Mouse (Mus musculus) midbrain, embryonic 11.5 days (tissue): Measurements from ENCODE around the gene Trmt2a. TPM values are rescaled to one million over a fixed set of nuclear protein-coding genes. Genes with fewer than 3 reads are reported as not detected.

ENCODE experiments used
- ATAC-seq: fragments of 200-750 bp; cut with Nextera tagmentation; 2 replicates; pipeline ENCODE4 v1.8.0; 2017; ENCODE audit warnings: moderate TSS enrichment, moderate library complexity; ENCODE audit not compliant: low FRiP score
- DNase-seq: peaks from one replicate; pipeline ENCODE4 v3.0.0; 2015; ENCODE audit warnings: low spot score; ENCODE audit errors: missing footprints
- H3K27ac ChIP-seq: fragments of 300-500 bp; sonication (generic); 2 replicates; pipeline ENCODE4 v1.5.1; 2014; ENCODE audit warnings: low read depth, low read length
- H3K27me3 ChIP-seq: fragments of 300-500 bp; sonication (generic); 2 replicates; pipeline ENCODE4 v1.6.1; 2014; ENCODE audit warnings: mild to moderate bottlenecking, low read length, moderate library complexity, mixed read lengths; ENCODE audit not compliant: control insufficient read depth, insufficient read depth
- H3K36me3 ChIP-seq: fragments of 300-500 bp; sonication (generic); 2 replicates; pipeline ENCODE4 v1.6.1; 2014; ENCODE audit warnings: mild to moderate bottlenecking, low read length, moderate library complexity, mixed read lengths; ENCODE audit not compliant: control insufficient read depth, insufficient read depth
- H3K4me1 ChIP-seq: fragments of 300-500 bp; sonication (generic); 2 replicates; pipeline ENCODE4 v1.6.1; 2014; ENCODE audit warnings: low read length; ENCODE audit not compliant: control insufficient read depth, insufficient read depth
- H3K4me2 ChIP-seq: fragments of 300-500 bp; sonication (generic); 2 replicates; pipeline ENCODE4 v1.6.1; 2014; ENCODE audit warnings: mild to moderate bottlenecking, moderate library complexity
- H3K4me3 ChIP-seq: fragments of 300-500 bp; sonication (generic); 2 replicates; pipeline ENCODE4 v1.5.1; 2014; ENCODE audit warnings: low read depth, low read length
- H3K9ac ChIP-seq: fragments of 300-500 bp; sonication (generic); 2 replicates; pipeline ENCODE4 v1.6.1; 2014; ENCODE audit warnings: low read length
- H3K9me3 ChIP-seq: fragments of 300-500 bp; sonication (generic); 2 replicates; pipeline ENCODE4 v1.6.1; 2016; ENCODE audit warnings: low read length; ENCODE audit not compliant: control insufficient read depth
- WGBS: fragments of 180-500 bp; shearing (Covaris S2); extraction: QIAGEN DNeasy Blood & Tissue Kit; methylation state at CpG from one replicate; pipeline ENCODE4 v1.1.7; 2014; 5-methylcytosine and 5-hydroxymethylcytosine counted together
- polyA plus RNA-seq: library from polyadenylated mRNA; unstranded; fragments of >200 nt; fragmentation: Nextera tagmentation; extraction: Ambion mirVana; gene quantifications from 2 replicates; pipeline ENCODE4 v1.2.1, GENCODE M21; 2014

Gene Trmt2a
- polyA plus RNA-seq, 1 experiment from 2014 or later: 104 TPM

DNA sequence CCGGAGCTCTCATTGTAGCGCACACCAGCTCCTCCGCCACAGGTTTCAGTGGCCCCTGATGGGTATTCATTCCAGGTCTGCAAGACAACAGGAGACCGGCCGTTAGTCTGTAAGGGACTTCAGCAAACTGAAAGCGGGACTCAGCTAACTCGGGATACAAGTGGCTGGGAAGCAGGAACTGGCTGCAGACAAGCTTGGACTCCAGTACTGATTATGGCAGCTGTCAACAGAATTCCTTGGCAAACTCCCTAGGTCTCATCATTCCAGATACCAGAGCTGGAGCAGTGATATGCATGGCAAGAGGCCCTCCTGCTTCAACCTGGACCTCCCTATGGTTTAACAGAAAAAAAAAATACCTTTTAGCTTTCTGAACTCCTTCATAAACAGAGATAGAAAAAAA, 33.6 kb upstream of the Trmt2a start:
- Histone ChIP-seq H3K27ac (peak overlapping the region; percentile 83), H3K9me3 (no peaks in the 10 kb centered on the region), H3K4me1 (peaks cover 24% of the 10 kb centered on the region), H3K4me3 (0 out of 2 replicates have a peak overlapping the region, but pooled peaks have one; percentile 9), H3K27me3 (no peaks in the 10 kb centered on the region), H3K36me3 (no peaks in the 10 kb centered on the region), H3K9ac (peak overlapping the region; percentile 49; the same call in 1 of the 2 replicates), H3K4me2 (peak overlapping the region; percentile 46)
- no peak for DNase-seq
- 73% methylated on average over 7 of the region's 7 CpGs for WGBS
- no peak for ATAC-seq

DNA sequence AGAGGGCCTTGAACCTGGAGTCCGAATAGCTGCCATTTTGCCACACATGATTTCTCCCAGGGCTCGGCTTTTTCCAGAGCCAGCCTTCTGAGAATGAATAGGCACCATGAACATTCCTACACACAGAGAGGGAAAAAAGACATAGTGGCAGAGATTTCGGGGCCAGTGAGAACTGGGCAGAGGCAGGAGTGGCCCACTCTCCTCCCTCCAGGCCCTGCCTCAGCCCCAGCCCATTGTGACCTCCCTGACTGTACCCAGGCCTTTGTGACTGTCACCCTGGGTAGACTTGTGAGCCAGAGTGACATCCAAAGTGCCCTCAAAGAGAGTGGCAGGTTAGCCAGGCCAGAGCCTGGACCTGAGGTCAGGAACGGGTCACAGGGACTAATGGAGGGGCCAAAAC, 30.9 kb upstream of the Trmt2a start, which contains the start of gene Ccdc188:
Gene Ccdc188, plus strand, starts transcription at position 301 of the 400 bp plus-strand sequence.
- ATAC-seq: no peak
- Histone ChIP-seq H3K27ac (no peak within 1 kb of the TSS), H3K9ac (no peak within 1 kb of the TSS), H3K4me3 (no peak within 1 kb of the TSS), H3K27me3 (no peaks in the 10 kb centered on the region), H3K36me3 (no peaks in the 10 kb centered on the region), H3K9me3 (no peaks in the 10 kb centered on the region), H3K4me1 (peaks cover 27% of the 10 kb centered on the region), H3K4me2 (no peak within 1 kb of the TSS)
- no peak for DNase-seq
- WGBS: 90% methylated on average over 4 of the region's 4 CpGs

DNA sequence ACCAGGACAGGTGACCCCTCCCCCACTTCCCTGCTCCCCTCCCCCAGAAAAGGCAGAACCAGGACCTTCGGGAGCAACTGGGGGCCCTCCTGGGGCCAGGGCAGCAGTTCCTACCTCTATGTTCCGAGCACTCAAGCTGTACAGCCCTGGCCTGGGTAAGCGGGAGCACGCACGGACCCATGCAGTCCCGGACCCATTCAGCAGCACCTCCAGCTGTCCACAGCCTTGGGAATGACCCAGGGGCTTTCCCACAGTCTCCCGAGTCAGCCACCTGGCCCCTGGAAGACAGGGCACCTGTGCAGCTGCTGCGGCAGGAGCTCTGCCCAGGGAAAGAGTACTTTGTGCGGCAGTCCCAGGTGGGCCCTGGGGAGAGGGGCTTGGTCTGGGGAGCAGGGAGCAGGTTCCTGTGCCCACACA, 29.9 kb upstream of the Trmt2a start:
- Histone ChIP-seq H3K4me3 (no peak overlapping the region), H3K4me2 (no peak overlapping the region), H3K27ac (no peak overlapping the region), H3K9ac (no peak overlapping the region), H3K9me3 (no peaks in the 10 kb centered on the region), H3K36me3 (no peaks in the 10 kb centered on the region), H3K27me3 (no peaks in the 10 kb centered on the region), H3K4me1 (peaks cover 18% of the 10 kb centered on the region)
- ATAC-seq (no peak), DNase-seq (no peak)
- WGBS: 84% methylated on average over 9 of the region's 9 CpGs

DNA sequence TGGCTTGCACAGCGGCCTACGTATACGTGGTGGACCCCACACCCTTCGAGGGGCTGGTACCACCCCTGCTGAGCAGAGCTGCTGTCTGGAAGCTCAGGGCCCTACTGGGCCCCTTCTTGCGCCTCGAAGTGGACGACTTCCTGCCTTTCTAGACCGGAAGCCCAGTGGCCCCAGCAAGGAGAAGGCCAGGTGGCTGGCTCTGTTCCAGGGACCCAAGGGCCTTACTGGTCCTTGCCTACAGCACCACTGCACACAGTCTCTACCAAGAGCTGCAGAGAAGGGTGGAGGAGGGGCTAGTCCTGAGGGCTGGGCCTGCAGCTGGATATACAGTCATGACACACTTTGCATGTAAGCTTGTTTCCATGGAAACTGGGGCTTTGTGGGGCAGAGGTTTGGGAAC, 28.5 kb upstream of the Trmt2a start:
- peak; percentile 62; the same call in 1 of the 2 replicates for ATAC-seq
- H3K27ac ChIP-seq: no peak overlapping the region
- DNase-seq: peak; percentile 85
- no peak overlapping the region for H3K4me3 ChIP-seq
- peaks cover 7% of the 10 kb centered on the region for H3K4me1 ChIP-seq
- no peaks in the 10 kb centered on the region for H3K9me3 ChIP-seq
- no peak overlapping the region for H3K4me2 ChIP-seq
- WGBS: 60% methylated on average over 8 of the region's 8 CpGs
- no peaks in the 10 kb centered on the region for H3K27me3 ChIP-seq
- H3K36me3 ChIP-seq: peaks cover 3% of the 10 kb centered on the region; the same call in 1 of the 2 replicates
- H3K9ac ChIP-seq: no peak overlapping the region

DNA sequence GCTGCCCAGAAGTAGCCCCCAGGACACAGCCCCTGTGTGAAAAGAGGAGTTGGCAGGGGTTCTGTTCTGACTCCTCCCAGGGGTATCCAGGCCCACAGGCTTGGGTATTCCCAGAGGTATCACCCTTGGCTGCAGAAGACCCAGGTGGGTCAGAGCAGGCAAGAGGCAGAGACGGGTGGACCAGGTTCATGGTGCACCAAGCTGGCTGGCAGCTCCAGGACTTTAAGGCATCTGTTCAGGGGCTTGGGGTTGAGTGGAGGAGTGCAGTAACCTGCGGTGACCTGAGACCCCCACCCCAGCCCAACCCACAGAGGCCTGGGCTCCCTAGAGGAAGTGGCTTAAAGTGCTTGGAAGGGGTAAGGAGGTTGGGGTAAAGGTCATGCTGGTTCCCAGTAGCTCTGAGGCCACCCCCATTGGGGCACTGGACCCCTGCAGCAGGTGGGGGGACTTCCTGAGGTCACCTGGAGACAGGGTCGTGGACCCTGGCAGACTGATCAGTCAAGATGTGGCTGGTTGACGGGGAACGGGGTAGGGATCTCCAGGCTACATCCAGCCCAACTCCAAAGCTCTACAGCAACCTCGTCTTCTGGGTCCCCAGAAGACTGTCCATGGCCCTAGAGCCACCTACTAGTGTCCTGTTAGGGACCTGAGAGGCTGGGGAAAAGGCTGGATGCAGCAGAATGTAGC, 27.5 kb upstream of the Trmt2a start:
- Histone ChIP-seq H3K4me2 (no peak overlapping the region), H3K4me1 (peaks cover 7% of the 10 kb centered on the region), H3K9me3 (no peaks in the 10 kb centered on the region), H3K36me3 (peaks cover 7% of the 10 kb centered on the region; the same call in 1 of the 2 replicates), H3K9ac (no peak overlapping the region), H3K27me3 (no peaks in the 10 kb centered on the region), H3K4me3 (no peak overlapping the region), H3K27ac (no peak overlapping the region)
- ATAC-seq: no peak
- 90% methylated on average over 6 of the region's 6 CpGs for WGBS
- no peak for DNase-seq

DNA sequence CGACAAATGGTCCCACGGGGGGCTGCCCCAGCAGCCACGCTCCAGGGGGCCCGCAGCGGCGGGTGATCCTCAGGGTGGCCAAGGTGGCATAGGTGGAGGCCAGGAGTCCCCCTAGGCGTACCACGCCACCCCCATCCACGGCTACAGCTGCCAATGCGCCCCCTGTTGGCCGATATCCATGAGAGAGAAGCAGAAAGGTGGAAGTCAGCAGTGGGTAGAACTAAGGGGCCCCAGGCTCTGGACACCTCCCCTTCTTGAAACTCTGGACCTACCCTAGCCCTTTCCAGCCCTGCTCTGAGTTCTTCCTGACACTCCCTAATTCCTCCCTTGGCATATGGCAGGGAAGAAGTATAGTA, 27.0 kb upstream of the Trmt2a start:
- ATAC-seq (no peak), DNase-seq (no peak)
- H3K27me3 ChIP-seq: no peaks in the 10 kb centered on the region
- 73% methylated on average over 11 of the region's 11 CpGs for WGBS
- peaks cover 11% of the 10 kb centered on the region for H3K36me3 ChIP-seq
- no peak overlapping the region for H3K4me3 ChIP-seq
- H3K9me3 ChIP-seq: no peaks in the 10 kb centered on the region
- H3K27ac ChIP-seq: no peak overlapping the region
- H3K4me1 ChIP-seq: peaks cover 7% of the 10 kb centered on the region
- H3K9ac ChIP-seq: no peak overlapping the region
- H3K4me2 ChIP-seq: no peak overlapping the region

DNA sequence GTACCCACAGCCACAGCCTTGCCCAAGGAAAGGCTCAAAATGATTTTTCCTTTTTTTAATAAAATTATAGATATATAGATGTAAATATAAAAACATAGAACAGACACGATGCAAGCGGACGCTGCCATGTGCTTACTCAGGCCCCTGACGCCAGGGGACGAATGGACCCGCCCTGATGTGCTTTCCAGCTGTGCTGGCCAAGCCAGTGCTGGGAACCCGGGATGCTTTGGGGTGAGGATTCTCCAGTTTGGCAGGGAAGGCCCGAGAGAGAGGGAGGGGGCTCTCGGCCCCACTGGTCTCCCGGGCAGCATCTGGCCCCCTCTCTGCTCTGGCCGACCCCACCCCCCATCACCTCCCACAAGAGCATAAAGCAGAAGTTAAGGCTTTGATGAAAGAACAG, 26.3 kb upstream of the Trmt2a start:
- DNase-seq (no peak), ATAC-seq (no peak)
- no peak overlapping the region for H3K9ac ChIP-seq
- WGBS: 87% methylated on average over 11 of the region's 11 CpGs
- H3K36me3 ChIP-seq: peaks cover 12% of the 10 kb centered on the region
- no peak overlapping the region for H3K27ac ChIP-seq
- H3K9me3 ChIP-seq: no peaks in the 10 kb centered on the region
- H3K4me3 ChIP-seq: no peak overlapping the region
- H3K4me1 ChIP-seq: peaks cover 7% of the 10 kb centered on the region
- H3K4me2 ChIP-seq: no peak overlapping the region
- no peaks in the 10 kb centered on the region for H3K27me3 ChIP-seq

DNA sequence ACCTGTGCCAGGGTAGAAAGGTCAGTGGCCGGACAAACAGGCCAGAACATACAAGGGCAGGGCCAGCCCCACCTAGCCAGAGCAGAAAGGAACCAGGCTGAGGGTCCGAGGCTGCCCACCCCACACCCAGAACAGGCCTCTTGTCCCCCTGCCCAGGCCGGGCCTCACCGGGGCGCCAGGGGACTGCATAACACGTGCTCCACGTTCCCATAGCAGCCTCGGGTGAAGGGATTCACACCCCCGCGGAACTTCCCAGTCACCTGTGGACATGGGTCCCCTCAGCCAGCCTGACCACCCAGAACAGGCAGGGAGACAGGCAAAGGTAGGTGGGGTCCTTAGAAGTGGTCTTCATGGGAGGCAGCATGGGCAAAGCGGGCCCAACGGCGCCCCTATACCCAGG, 21.3 kb upstream of the Trmt2a start:
- Histone ChIP-seq H3K9ac (no peak overlapping the region), H3K27me3 (no peaks in the 10 kb centered on the region), H3K9me3 (no peaks in the 10 kb centered on the region), H3K4me3 (no peak overlapping the region), H3K27ac (no peak overlapping the region), H3K36me3 (peaks cover 12% of the 10 kb centered on the region), H3K4me2 (no peak overlapping the region), H3K4me1 (no peaks in the 10 kb centered on the region)
- no peak for DNase-seq
- ATAC-seq: no peak
- WGBS: 95% methylated on average over 13 of the region's 13 CpGs

DNA sequence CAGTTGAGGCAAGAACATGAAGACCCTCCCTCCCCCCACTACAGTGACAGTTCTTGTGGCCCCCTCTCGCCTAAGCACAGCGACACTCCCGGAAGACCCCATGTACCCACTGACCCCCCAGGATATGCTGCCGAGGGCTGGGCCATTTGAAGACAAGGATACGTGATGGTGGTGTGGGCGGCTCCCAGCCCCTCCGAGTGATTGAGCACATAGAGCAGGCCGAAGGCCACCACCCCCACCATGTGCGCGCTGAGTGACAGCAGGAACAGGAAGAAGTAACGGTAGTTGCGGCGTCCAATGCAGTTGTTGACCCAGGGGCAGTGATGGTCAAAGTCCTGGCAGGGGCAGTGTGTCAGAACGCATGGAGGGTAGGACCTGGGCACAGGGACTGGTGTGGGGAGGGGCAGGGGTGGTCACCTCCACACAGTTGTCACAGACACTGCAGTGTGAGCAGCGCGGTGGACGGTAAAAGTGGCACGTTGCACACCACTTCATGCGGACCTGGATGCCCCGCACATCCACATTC, 20.5 kb upstream of the Trmt2a start:
- DNase-seq (peak; percentile 74), ATAC-seq (no peak)
- no peaks in the 10 kb centered on the region for H3K9me3 ChIP-seq
- no peak overlapping the region for H3K9ac ChIP-seq
- no peak overlapping the region for H3K27ac ChIP-seq
- no peak overlapping the region for H3K4me3 ChIP-seq
- no peaks in the 10 kb centered on the region for H3K4me1 ChIP-seq
- H3K4me2 ChIP-seq: no peak overlapping the region
- WGBS: 94% methylated on average over 20 of the region's 20 CpGs
- peaks cover 12% of the 10 kb centered on the region for H3K36me3 ChIP-seq
- no peaks in the 10 kb centered on the region for H3K27me3 ChIP-seq
